Mouse (Mus musculus): ENCODE measurements at regions not wholly inside any gene's neighbourhood (a gene's known extent, or its start where the extent isn't known, plus 50 kb on each side); places are given as distances from the start of the nearest gene placed in this dataset.

GRCm38 (mm10) chr3:61064720-61065119 lies 62.1 kb downstream of the P2ry1 start:
- intact Hi-C loops (cut with DNase I) = no loop called here
- DNase-seq = no peak

DNA sequence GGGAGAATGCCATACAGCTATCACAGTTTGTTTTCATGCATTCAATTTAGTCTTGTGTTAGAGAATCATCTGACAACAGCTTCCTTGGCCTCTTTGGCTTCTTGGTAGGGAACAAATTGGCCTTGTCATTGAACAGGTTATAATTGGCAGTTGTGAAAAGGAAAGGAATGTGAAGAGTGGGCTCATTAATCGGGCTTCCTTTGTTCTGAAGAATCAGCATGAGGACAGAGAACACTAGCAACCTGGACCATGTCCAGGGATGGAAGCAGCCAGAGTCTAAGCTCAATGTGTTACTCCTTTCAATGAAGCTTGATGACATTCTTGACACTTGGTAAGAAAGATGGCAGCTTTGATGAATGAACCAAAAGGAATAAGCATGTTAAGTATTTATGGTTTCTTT lies 64.5 kb downstream of the P2ry1 start:
- intact Hi-C loops (cut with DNase I) = no loop called here
- no peak for TF ChIP-seq CTCF (IDR thresholded peaks at IDR 0.05)

More at GRCm38 (mm10) chr3:61064720-61065119, 62.1 kb downstream of the P2ry1 start:
- H3K4me3 ChIP-seq = no peak overlapping the region
- H3K27ac ChIP-seq = no peak overlapping the region
- TF ChIP-seq CTCF (IDR thresholded peaks at IDR 0.05) = no peak

GRCm38 (mm10) chr3:61068229-61068628 lies 65.6 kb downstream of the P2ry1 start:
- DNase-seq = no peak
- intact Hi-C loops (cut with DNase I) = no loop called here
- no peak overlapping the region for H3K4me3 ChIP-seq
- H3K27ac ChIP-seq = no peak overlapping the region
- no peak for TF ChIP-seq CTCF (IDR thresholded peaks at IDR 0.05)

More for the DNA sequence above, 64.5 kb downstream of the P2ry1 start:
- no peak overlapping the region for H3K4me3 ChIP-seq
- DNase-seq = no peak
- no peak overlapping the region for H3K27ac ChIP-seq

GRCm38 (mm10) chr3:61071041-61071440 lies 68.4 kb downstream of the P2ry1 start:
- intact Hi-C loops (cut with DNase I) = no loop called here
- H3K27ac ChIP-seq = no peak overlapping the region
- no peak for TF ChIP-seq CTCF (IDR thresholded peaks at IDR 0.05)
- no peak for DNase-seq
- no peak overlapping the region for H3K4me3 ChIP-seq

DNA sequence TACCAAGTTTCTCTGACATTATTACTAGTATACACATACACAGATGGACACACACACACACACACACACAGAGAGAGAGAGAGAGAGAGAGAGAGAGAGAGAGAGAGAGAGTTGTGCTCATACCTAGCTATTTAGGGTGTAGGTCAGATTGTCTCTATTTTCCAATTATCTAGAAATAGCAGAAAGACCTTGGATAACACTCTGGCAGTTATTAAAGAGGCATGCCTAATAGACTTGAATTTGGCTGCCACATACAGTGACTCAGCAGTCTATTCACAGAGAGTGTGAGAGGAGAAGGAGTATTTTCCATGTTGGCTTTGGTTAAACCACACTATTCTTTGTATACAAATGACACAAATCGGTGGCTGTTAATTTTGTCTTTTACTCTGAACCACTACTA lies 69.7 kb downstream of the P2ry1 start:
- no peak overlapping the region for H3K4me3 ChIP-seq
- no peak for DNase-seq
- no peak overlapping the region for H3K27ac ChIP-seq

DNA sequence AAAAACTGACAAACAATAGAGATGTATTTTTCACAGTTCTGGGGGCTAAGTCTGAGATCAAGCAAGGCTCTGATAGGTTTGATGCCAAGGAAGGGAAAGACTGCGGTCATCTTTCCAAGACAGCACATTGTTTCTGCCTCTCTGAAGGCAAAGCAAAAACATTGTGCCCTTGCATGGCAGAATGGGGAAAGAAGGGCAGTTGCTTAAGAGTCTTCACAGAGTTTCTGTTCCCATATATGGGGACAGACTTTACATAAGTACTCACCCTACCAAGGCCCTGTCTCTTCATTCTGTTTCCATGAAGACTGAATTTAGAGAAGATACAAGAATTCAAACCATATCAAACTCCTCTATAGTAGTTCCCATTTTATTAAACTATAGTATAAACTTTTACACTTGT lies 70.5 kb downstream of the P2ry1 start:
- no peak for DNase-seq
- no peak for TF ChIP-seq CTCF (IDR thresholded peaks at IDR 0.05)
- H3K27ac ChIP-seq = no peak overlapping the region

More for the DNA sequence above, 69.7 kb downstream of the P2ry1 start:
- intact Hi-C loops (cut with DNase I) = no loop called here
- TF ChIP-seq CTCF (IDR thresholded peaks at IDR 0.05) = no peak

GRCm38 (mm10) chr3:61073806-61074205 lies 71.2 kb downstream of the P2ry1 start:
- H3K27ac ChIP-seq = no peak overlapping the region

More for the DNA sequence above, 70.5 kb downstream of the P2ry1 start:
- no peak overlapping the region for H3K4me3 ChIP-seq
- intact Hi-C loops (cut with DNase I) = no loop called here

GRCm38 (mm10) chr3:61075839-61076238 lies 73.2 kb downstream of the P2ry1 start:
- Histone ChIP-seq H3K4me3 (no peak overlapping the region), H3K27ac (no peak overlapping the region)
- intact Hi-C loops (cut with DNase I) = no loop called here
- DNase-seq = no peak
- no peak for TF ChIP-seq CTCF (IDR thresholded peaks at IDR 0.05)

More at GRCm38 (mm10) chr3:61073806-61074205, 71.2 kb downstream of the P2ry1 start:
- H3K4me3 ChIP-seq = no peak overlapping the region
- intact Hi-C loops (cut with DNase I) = no loop called here
- TF ChIP-seq CTCF (IDR thresholded peaks at IDR 0.05) = no peak
- DNase-seq = no peak

- no peak overlapping the region for H3K4me3 ChIP-seq
- intact Hi-C loops (cut with DNase I) = no loop called here
- no peak for DNase-seq
- TF ChIP-seq CTCF (IDR thresholded peaks at IDR 0.05) = no peak
- no peak overlapping the region for H3K27ac ChIP-seq
Measured at GRCm38 (mm10) chr3:61089931-61090330, 87.3 kb downstream of the P2ry1 start.

- H3K27ac ChIP-seq = no peak overlapping the region
- no peak overlapping the region for H3K4me3 ChIP-seq
- TF ChIP-seq CTCF (IDR thresholded peaks at IDR 0.05) = no peak
- no peak for DNase-seq
- intact Hi-C loops (cut with DNase I) = no loop called here
Measured at GRCm38 (mm10) chr3:61092031-61092430, 89.4 kb downstream of the P2ry1 start.

DNA sequence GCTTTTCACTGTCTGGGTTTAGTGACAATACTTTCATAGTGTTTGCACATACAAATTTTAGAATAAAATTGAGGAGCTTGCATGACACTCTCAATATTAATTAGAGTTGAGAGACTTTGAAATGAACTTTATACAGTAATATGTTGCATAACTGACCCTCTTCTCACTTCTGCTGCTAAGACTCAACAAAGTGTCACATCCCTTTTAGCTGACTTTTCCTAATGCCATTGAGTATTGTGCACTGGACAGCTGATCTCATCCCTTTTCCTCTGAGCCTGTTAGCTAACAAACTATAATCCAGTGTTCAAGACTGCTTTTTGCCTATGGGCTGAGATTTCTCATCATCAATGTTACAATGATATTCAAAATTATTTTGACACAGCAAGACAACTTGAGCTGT lies 113.8 kb downstream of the P2ry1 start:
- intact Hi-C loops (cut with DNase I) = no loop called here
- no peak for DNase-seq
- Histone ChIP-seq H3K27ac (no peak overlapping the region), H3K4me3 (no peak overlapping the region)
- TF ChIP-seq CTCF (IDR thresholded peaks at IDR 0.05) = no peak

DNA sequence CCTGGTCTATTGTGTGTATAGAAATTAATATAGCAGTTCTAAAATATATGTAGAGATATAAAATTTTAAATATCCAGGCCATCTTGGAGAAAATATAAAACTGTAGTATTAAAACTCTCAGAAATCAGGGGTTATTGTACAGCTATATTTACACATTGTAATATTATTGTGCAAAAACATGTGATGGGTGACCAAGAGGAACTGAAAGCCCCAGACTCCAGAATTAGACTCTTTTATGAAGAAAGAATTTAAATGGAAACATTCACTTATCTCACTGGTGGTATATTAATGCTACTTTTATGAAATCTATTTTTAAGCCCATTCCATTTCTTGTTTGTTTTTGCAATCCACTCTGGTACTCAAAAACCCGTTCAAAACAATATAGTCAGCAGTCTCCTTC lies 130.5 kb downstream of the P2ry1 start:
- intact Hi-C loops (cut with DNase I) = no loop called here
- Histone ChIP-seq H3K4me3 (no peak overlapping the region), H3K27ac (no peak overlapping the region)
- no peak for TF ChIP-seq CTCF (IDR thresholded peaks at IDR 0.05)
- no peak for DNase-seq

GRCm38 (mm10) chr3:61154087-61154486 lies 151.5 kb downstream of the P2ry1 start:
- TF ChIP-seq CTCF (IDR thresholded peaks at IDR 0.05) = no peak
- H3K4me3 ChIP-seq = no peak overlapping the region
- no peak overlapping the region for H3K27ac ChIP-seq
- DNase-seq = no peak
- intact Hi-C loops (cut with DNase I) = no loop called here

DNA sequence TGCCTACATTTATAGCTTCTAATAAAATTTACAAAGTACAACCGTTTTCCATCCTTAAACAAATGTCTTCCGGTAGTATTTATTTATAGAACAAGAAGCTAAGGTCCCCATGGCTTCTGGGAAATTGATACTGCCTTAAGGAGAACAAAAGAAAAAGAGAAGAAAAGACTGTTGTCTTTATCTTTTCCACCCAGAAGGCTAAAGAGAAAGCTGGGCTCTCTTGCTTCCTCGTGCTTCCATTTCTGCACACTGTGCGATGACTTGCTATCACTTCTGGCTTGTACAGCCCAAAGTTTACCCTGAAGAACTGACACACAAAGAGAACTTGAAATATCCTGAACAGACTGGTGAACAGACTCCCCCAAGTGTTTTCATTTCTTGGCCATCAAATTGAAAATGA lies 157.2 kb downstream of the P2ry1 start:
- intact Hi-C loops (cut with DNase I) = no loop called here
- no peak for DNase-seq

DNA sequence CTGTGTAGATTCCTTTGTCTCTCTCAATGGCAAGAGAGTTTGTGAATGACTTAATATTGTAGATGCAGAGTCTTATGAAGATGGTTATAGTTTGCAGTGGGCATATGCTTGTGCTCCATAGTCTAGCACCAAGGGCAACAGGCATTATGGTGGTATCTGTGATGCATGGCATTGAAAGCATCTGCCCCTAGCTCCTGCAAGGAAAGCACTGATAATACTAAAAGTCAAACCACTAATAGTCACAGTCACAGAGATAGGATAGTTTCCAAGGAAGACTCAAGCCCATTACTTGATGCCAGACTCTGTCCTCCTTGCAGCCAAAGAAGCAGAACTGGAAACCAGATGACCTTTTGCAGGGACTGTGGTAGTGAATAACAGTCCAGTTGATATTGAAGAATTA lies 158.8 kb downstream of the P2ry1 start:
- intact Hi-C loops (cut with DNase I) = no loop called here
- no peak for TF ChIP-seq CTCF (IDR thresholded peaks at IDR 0.05)
- DNase-seq = no peak
- no peak overlapping the region for H3K27ac ChIP-seq
- H3K4me3 ChIP-seq = no peak overlapping the region

More for the DNA sequence above, 157.2 kb downstream of the P2ry1 start:
- H3K27ac ChIP-seq = no peak overlapping the region
- no peak overlapping the region for H3K4me3 ChIP-seq
- TF ChIP-seq CTCF (IDR thresholded peaks at IDR 0.05) = no peak
